Mouse (Mus musculus) cerebellum, adult 11 months (tissue): ENCODE measurements around the gene Pou2af1.
A peak's percentile ranks its signal among the peaks of the same experiment; 100 is the strongest.

Experiments
- DNase-seq: peaks from one replicate; pipeline ENCODE4 v3.0.0; 2022

Pou2af1 gene

GRCm38 (mm10) chr9:51230701-51231389, 17.3 kb downstream of the Pou2af1 start:
- DNase-seq: no peak

DNA sequence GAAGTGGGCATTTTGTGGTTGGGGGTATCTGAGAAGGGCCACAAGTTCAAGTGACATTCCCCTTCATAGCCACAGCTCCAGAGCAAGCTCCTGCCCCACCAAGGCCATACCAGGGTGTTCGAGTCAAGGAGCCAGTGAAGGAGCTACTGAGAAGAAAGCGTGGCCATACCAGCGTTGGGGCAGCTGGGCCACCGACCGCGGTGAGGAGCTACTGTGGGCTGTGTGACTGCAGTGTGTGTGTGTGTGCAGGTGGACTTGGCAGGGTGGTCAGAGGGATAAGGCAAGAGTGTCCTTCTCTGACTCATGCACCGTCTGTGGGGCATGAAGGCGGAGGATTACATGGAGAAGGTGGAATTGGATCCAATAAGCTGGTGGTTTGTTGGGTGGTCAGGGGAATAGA, 18.7 kb downstream of the Pou2af1 start:
- no peak for DNase-seq

DNA sequence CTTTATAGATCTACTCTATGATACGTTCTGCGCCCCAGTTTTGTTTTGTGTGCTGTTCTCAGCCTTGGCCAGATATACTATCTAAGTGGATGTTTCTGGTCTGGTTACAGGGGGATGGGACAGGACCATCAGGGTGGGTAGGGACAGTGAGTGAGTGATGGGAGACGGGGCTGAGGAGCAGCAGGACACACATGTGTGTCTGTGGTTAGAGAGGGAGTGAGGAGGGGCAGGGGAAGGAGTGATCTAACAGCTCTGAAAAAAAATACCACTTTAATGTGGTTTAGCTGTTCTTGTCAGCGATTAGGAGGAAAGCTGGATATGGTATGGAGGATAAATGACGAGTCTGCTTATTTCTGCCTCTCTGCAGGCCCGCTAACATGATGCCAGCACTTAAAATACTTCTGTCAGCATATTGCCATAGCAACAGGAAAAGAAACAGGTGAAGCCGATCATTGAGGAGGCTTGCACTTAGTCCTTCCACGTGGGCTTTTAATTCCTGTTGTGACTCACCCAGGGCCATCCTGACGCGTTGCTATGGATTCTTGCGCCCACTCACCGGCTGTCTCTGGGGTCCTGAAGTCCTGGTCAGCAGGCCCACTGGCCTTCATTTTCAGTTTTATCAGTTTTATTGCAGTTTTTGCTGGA, 25.4 kb downstream of the Pou2af1 start:
- DNase-seq: no peak

GRCm38 (mm10) chr9:51256780-51257502, 43.4 kb downstream of the Pou2af1 start:
- DNase-seq: no peak

DNA sequence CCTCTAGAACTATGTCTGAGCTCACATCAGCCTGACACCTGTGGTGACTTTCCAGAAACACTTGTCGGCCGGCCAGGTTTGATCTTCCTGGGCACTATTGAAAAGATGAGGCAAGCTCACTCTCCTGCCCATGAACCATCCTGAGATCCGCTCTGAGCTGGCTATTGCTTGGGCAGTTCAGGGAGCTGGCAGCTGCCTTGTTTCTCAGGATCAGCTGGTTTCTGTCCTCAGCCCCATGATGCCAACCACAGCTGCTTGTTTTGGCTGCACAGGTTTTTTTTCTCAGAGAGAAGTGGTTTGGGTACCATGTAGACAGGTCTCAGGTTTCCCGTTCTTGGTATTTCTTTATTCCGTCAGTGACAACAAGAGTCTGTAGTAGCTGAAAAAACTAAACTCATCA, 44.9 kb downstream of the Pou2af1 start:
- DNase-seq: no peak

- DNase-seq: no peak
Measured at GRCm38 (mm10) chr9:51268852-51269251, 55.3 kb downstream of the Pou2af1 start.

GRCm38 (mm10) chr9:51271073-51271472, 57.6 kb downstream of the Pou2af1 start:
- DNase-seq: no peak

- DNase-seq: no peak
Measured at GRCm38 (mm10) chr9:51272102-51272501, 58.6 kb downstream of the Pou2af1 start.

- no peak for DNase-seq
Measured at GRCm38 (mm10) chr9:51273581-51274154, 60.2 kb downstream of the Pou2af1 start.

DNA sequence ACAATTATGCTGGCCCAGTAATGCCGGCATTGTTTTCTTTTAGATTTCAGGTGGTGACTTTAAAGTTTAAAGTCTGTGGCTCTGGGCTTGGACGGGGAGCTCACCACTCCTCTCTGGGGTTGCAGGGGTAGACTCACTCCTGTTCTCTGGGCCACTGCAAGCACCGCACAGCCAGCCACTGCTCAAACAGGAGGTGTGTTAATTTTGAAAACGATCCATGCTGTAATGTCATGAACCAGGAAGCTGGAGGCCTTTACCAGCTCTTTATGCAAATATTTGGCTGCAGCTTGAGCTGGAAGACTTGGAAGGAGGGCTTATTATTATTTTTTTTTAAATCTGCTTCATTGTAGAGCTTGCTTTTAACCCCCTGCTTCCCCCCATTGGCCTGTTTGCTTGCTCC, 61.2 kb downstream of the Pou2af1 start:
- DNase-seq: no peak

DNA sequence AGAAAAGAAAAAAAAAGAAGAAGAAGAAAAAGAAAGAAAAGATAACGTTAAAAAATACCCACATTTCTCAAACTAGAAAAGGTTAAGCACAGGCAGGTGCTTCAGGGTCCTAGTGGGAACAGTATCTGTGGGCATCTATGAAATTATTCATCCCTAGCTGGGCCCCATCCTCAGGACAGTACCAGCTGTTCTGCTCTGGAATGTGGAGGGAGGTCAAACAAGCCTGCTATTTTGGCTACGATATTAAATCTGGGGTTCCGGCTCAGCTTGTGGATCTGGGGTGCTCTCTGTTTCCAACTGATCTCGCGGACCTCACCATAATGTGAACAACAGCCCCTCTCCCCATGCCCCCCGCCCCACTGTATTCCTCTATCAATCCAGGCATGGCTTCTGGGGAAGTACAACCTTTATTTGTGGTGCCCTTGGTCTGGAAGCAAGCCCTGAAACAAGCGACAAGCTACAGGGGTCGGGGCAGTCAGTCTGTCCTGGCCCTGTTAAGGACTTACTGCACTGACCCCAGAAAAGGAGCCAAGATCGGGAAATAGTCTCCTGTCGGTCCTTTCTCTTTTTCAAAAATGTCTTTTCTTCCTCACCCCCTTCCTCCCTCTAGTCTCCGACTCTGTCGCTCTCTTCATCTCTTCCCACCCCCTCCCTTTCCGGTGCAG, 64.5 kb downstream of the Pou2af1 start:
- no peak for DNase-seq

- DNase-seq: peak; percentile 6
Measured at GRCm38 (mm10) chr9:51278500-51279381, 65.2 kb downstream of the Pou2af1 start, which contains the start of gene Colca2. Colca2 (minus strand) TSS chr9:51278569.

DNA sequence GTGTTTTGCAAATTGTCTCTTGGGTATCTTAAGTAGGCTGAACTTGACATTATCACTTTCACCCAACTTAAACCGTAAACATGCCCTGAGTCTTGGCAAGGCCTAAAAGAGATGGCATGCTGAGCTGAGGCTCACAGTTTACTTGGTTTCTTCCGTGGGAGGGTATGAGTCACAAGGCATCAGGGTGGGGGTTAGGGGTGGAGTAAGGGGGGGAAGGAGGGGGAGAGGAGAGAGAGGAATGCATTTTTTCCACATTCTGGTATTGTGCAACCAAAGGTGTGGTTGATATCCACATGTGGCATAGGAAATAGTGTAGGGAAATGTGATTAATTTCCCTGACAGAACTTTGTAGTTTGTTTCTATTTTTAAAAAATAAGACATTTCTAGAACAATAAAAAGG, 72.6 kb downstream of the Pou2af1 start:
- no peak for DNase-seq
